Mouse (Mus musculus) embryo, embryonic 9.5 days (tissue): ENCODE measurements at regions not wholly inside any gene's neighbourhood (a gene's known extent, or its start where the extent isn't known, plus 50 kb on each side); places are given as distances from the start of the nearest gene placed in this dataset.

Experiments
- DNase-seq: peaks from one replicate; pipeline ENCODE4 v3.0.0-alpha.2; 2017; ENCODE audit errors: extremely low spot score

GRCm38 (mm10) chr7:135882306-135882705 is 166.1 kb upstream of the Mki67 start:
- no peak for DNase-seq

GRCm38 (mm10) chr7:135888598-135888997 is 172.4 kb upstream of the Mki67 start:
- peak; percentile 9 for DNase-seq

- DNase-seq: peak; percentile 53
Observed at GRCm38 (mm10) chr7:135889016-135889726, 173.0 kb upstream of the Mki67 start.

- DNase-seq: no peak
Observed at GRCm38 (mm10) chr7:135898876-135899275, 182.7 kb upstream of the Mki67 start.

- no peak for DNase-seq
Observed at GRCm38 (mm10) chr7:135899765-135900164, 183.6 kb upstream of the Mki67 start.

GRCm38 (mm10) chr7:135900861-135901321 is 184.7 kb upstream of the Mki67 start:
- DNase-seq: no peak

- no peak for DNase-seq
Observed at GRCm38 (mm10) chr7:135902106-135903055, 186.2 kb upstream of the Mki67 start.

GRCm38 (mm10) chr7:135911376-135911775 is 195.2 kb upstream of the Mki67 start:
- DNase-seq: no peak

- DNase-seq: no peak
Observed at GRCm38 (mm10) chr7:135913923-135914634, 197.9 kb upstream of the Mki67 start.

- no peak for DNase-seq
Observed at GRCm38 (mm10) chr7:135923876-135924275, 207.7 kb upstream of the Mki67 start.

- no peak for DNase-seq
Observed at GRCm38 (mm10) chr7:135924641-135925040, 208.5 kb upstream of the Mki67 start.

GRCm38 (mm10) chr7:135930091-135930490 is 213.9 kb upstream of the Mki67 start:
- no peak for DNase-seq

GRCm38 (mm10) chr7:135932595-135933175 is 216.5 kb upstream of the Mki67 start:
- DNase-seq: no peak

GRCm38 (mm10) chr7:135935180-135935579 is 219.0 kb upstream of the Mki67 start:
- no peak for DNase-seq

GRCm38 (mm10) chr7:135937465-135937864 is 221.3 kb upstream of the Mki67 start:
- DNase-seq: no peak

- DNase-seq: no peak
Observed at GRCm38 (mm10) chr7:135939341-135939740, 223.2 kb upstream of the Mki67 start.

GRCm38 (mm10) chr7:135942826-135943225 is 226.7 kb upstream of the Mki67 start:
- no peak for DNase-seq

GRCm38 (mm10) chr7:135946071-135946646 is 230.0 kb upstream of the Mki67 start:
- DNase-seq: no peak

GRCm38 (mm10) chr7:135961026-135961425 is 244.9 kb upstream of the Mki67 start:
- no peak for DNase-seq

- DNase-seq: no peak
Observed at GRCm38 (mm10) chr7:135965528-135965927, 249.4 kb upstream of the Mki67 start.

GRCm38 (mm10) chr7:135966231-135966630 is 250.1 kb upstream of the Mki67 start:
- no peak for DNase-seq
